ENCODE assay signal across 8 mouse cellular contexts in the genomic region with DNA sequence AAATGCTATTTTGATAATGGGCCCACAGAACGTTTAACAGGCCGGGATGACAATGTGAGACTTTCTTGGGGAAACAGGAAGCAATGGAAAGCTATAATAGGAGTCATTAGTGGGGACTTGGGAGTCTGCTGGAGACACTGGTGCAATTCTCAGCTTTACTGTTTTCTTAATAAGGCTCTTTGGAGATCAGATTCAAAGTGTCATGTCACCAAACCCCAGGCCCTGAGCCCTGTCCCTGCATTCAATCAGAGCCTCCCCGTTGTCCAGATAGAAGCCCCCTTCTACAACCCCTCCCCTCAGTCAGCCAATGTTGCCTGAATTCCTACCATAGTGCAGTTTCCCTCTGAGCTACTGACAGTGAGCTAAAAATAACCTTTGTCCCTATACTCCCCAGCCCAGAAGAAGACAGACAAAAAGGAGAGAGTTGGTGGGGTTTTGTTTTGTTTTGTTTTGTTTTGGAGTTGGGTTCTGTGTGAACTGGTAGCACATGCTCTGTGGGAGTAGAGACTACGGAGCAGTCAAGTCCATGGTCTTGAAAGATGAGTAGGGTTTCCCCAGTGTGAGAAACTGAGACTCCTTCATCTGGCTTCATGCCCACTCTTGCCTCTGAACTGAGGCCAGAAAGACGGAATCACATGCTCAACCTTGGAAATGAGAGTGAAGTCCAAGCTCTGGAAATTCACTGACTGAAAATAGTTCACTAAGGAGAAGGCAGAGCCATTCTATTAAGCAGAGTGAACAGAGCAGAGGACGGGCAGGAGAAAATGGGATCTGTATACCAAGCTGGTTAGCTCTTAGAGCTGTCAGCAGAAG.
DNase-seq lines count a peak whose midpoint lies in the region; ATAC-seq and TF ChIP-seq lines count a peak whose summit lies in the region.

No protein-coding gene starts in this region.

- H3K27me3 ChIP-seq in midbrain, postnatal 0 days (ENCODE audit: insufficient read depth, low read length): 0 out of 2 replicates have a peak, but pooled peaks cover 3% of the 10 kb centered on the region
- H3K27me3 ChIP-seq in midbrain, embryonic 15.5 days (replicated peaks): no peaks in the 10 kb centered on the region
- no peaks in the 10 kb centered on the region for H3K27me3 ChIP-seq in heart, embryonic 15.5 days

- H3K9me3 ChIP-seq in midbrain, postnatal 0 days (ENCODE audit: low read length): no peaks in the 10 kb centered on the region
- H3K9me3 ChIP-seq in midbrain, embryonic 15.5 days: no peaks in the 10 kb centered on the region
- H3K9me3 ChIP-seq in heart, embryonic 15.5 days (replicated peaks): no peaks in the 10 kb centered on the region

- no peak overlapping the region for H3K9ac ChIP-seq in midbrain, postnatal 0 days (replicated peaks; ENCODE audit: low read length, poor library complexity, severe bottlenecking)
- H3K9ac ChIP-seq in midbrain, embryonic 15.5 days: no peak overlapping the region
- H3K9ac ChIP-seq in heart, embryonic 15.5 days: no peak overlapping the region

- H3K4me3 ChIP-seq in midbrain, postnatal 0 days (ENCODE audit: low read depth, low read length): no peak overlapping the region
- H3K4me3 ChIP-seq in midbrain, embryonic 15.5 days: no peak overlapping the region
- no peak overlapping the region for H3K4me3 ChIP-seq in heart, embryonic 15.5 days

- no peaks in the 10 kb centered on the region for H3K36me3 ChIP-seq in midbrain, postnatal 0 days (ENCODE audit: insufficient read depth, low read length)
- H3K36me3 ChIP-seq in midbrain, embryonic 15.5 days (replicated peaks): no peaks in the 10 kb centered on the region
- H3K36me3 ChIP-seq in heart, embryonic 15.5 days: no peaks in the 10 kb centered on the region

- no peak overlapping the region; the same call in 1 of the 2 replicates for H3K27ac ChIP-seq in midbrain, postnatal 0 days (ENCODE audit: low read depth, low read length)
- no peak overlapping the region for H3K27ac ChIP-seq in midbrain, embryonic 15.5 days
- H3K27ac ChIP-seq in heart, embryonic 15.5 days: peak overlapping the region; percentile 92

- peak; percentile 47 for DNase-seq in midbrain, postnatal 0 days (ENCODE audit: low spot score)
- peak; percentile 63 for DNase-seq in fibroblast of lung, adult 2 months (ENCODE audit: low read depth)
- DNase-seq in kidney, postnatal 4 days: peak; percentile 51 to 75
- DNase-seq in ovary, postnatal 36 days (ENCODE audit: low spot score): peak; percentile 41
- DNase-seq in spleen, postnatal 10 days (ENCODE audit: low spot score in 2 of 2): no peak

- TF ChIP-seq CTCF in midbrain, postnatal 0 days (IDR thresholded peaks at IDR 0.05): no peak

- no peak overlapping the region for H3K4me2 ChIP-seq in midbrain, postnatal 0 days (ENCODE audit: low read depth, low read length, poor library complexity, severe bottlenecking)
- H3K4me2 ChIP-seq in midbrain, embryonic 15.5 days: no peak overlapping the region
- H3K4me2 ChIP-seq in heart, embryonic 15.5 days: peak overlapping the region; percentile 44

- no peak for ATAC-seq in midbrain, postnatal 0 days (ENCODE audit: low FRiP score)
- no peak for ATAC-seq in midbrain, embryonic 15.5 days (replicated peaks)
- ATAC-seq in heart, embryonic 15.5 days (replicated peaks; ENCODE audit: insufficient number of reproducible peaks, insufficient read depth, low FRiP score, low read depth): peak; percentile 80
- ATAC-seq in erythroblast, adult 5-6 weeks (replicated peaks; ENCODE audit: low FRiP score, poor library complexity, severe bottlenecking): no peak

- WGBS in midbrain, postnatal 0 days: 47% methylated on average over 6 of the region's 6 CpGs
- WGBS in midbrain, embryonic 15.5 days: 42% methylated on average over 6 of the region's 6 CpGs
- WGBS in heart, embryonic 15.5 days: 8% methylated on average over 6 of the region's 6 CpGs

- 0 out of 2 replicates have a peak, but pooled peaks cover 2% of the 10 kb centered on the region for H3K4me1 ChIP-seq in midbrain, postnatal 0 days (ENCODE audit: insufficient read depth, low read length)
- H3K4me1 ChIP-seq in midbrain, embryonic 15.5 days: no peaks in the 10 kb centered on the region
- peaks cover 31% of the 10 kb centered on the region for H3K4me1 ChIP-seq in heart, embryonic 15.5 days (replicated peaks)

Comparison
In these comparisons a context has a peak if more than half of its experiments do, and no peak if none do; other contexts are left out.
1. DNase-seq: peak in midbrain, postnatal 0 days (single experiment), fibroblast of lung, adult 2 months (single experiment), kidney, postnatal 4 days (2 of 2) and ovary, postnatal 36 days (single experiment); none in spleen, postnatal 10 days (0 of 2).